8 mouse cellular contexts compared by ENCODE assay signal in genomic region chr4:155200861-155201390, GRCm38 (mm10). TPM values are rescaled to one million over a fixed set of nuclear protein-coding genes. Genes with fewer than 3 reads are reported as not detected.
DNase-seq lines count a peak whose midpoint lies in the region; ATAC-seq lines count a peak whose summit lies in the region.

No protein-coding gene starts in this region.

- no peak overlapping the region for H3K4me3 ChIP-seq in hindbrain, embryonic 15.5 days
- H3K4me3 ChIP-seq in hindbrain, embryonic 13.5 days = no peak overlapping the region
- no peak overlapping the region for H3K4me3 ChIP-seq in heart, embryonic 16.5 days (ENCODE audit: low read length)
- no peak overlapping the region for H3K4me3 ChIP-seq in macrophage (ENCODE audit: inconsistent target)
- H3K4me3 ChIP-seq in midbrain, embryonic 15.5 days = no peak overlapping the region

- no peak overlapping the region for H3K9ac ChIP-seq in hindbrain, embryonic 15.5 days
- H3K9ac ChIP-seq in hindbrain, embryonic 13.5 days = no peak overlapping the region
- H3K9ac ChIP-seq in heart, embryonic 16.5 days (ENCODE audit: low read length) = no peak overlapping the region
- H3K9ac ChIP-seq in midbrain, embryonic 15.5 days = no peak overlapping the region

- H3K9me3 ChIP-seq in hindbrain, embryonic 15.5 days = no peaks in the 10 kb centered on the region
- H3K9me3 ChIP-seq in hindbrain, embryonic 13.5 days = no peaks in the 10 kb centered on the region
- H3K9me3 ChIP-seq in heart, embryonic 16.5 days (replicated peaks; ENCODE audit: control insufficient read depth, low read length) = no peaks in the 10 kb centered on the region
- no peaks in the 10 kb centered on the region for H3K9me3 ChIP-seq in midbrain, embryonic 15.5 days

- H3K4me1 ChIP-seq in hindbrain, embryonic 15.5 days (replicated peaks) = peaks cover 72% of the 10 kb centered on the region
- H3K4me1 ChIP-seq in hindbrain, embryonic 13.5 days (replicated peaks) = peaks cover 79% of the 10 kb centered on the region
- H3K4me1 ChIP-seq in heart, embryonic 16.5 days (ENCODE audit: control insufficient read depth, insufficient read depth, low read length) = peaks cover 69% of the 10 kb centered on the region
- H3K4me1 ChIP-seq in midbrain, embryonic 15.5 days = peaks cover 39% of the 10 kb centered on the region

- no peaks in the 10 kb centered on the region for H3K36me3 ChIP-seq in hindbrain, embryonic 15.5 days
- H3K36me3 ChIP-seq in hindbrain, embryonic 13.5 days = no peaks in the 10 kb centered on the region
- no peaks in the 10 kb centered on the region for H3K36me3 ChIP-seq in heart, embryonic 16.5 days (ENCODE audit: control insufficient read depth, insufficient read depth)
- no peaks in the 10 kb centered on the region for H3K36me3 ChIP-seq in macrophage (ENCODE audit: inconsistent target)
- no peaks in the 10 kb centered on the region for H3K36me3 ChIP-seq in midbrain, embryonic 15.5 days (replicated peaks)

- H3K79me2 ChIP-seq in macrophage (ENCODE audit: inconsistent target) = peaks cover 100% of the 10 kb centered on the region

- DNase-seq in CD8-positive naive resting alpha-beta T cell, adult 2 months (ENCODE audit: low read depth in 2 of 2, low spot score in 2 of 2) = peak; percentile 77 to 79
- DNase-seq in urinary bladder, postnatal 36 days (ENCODE audit: low spot score in 2 of 2) = no peak
- no peak for DNase-seq in c-Kit-positive CD71-positive TER-119-positive erythroid progenitor cells, embryonic 14.5 days (ENCODE audit: low spot score)

- 88% methylated on average over 3 of the region's 3 CpGs for WGBS in hindbrain, embryonic 15.5 days
- 85% methylated on average over 3 of the region's 3 CpGs for WGBS in hindbrain, embryonic 13.5 days
- WGBS in heart, embryonic 16.5 days = 70% methylated on average over 3 of the region's 3 CpGs
- 4% methylated on average over 3 of the region's 3 CpGs for whole genome bisulfite sequencing in macrophage (ENCODE audit: missing documents)
- WGBS in midbrain, embryonic 15.5 days = 79% methylated on average over 3 of the region's 3 CpGs

- H3K4me2 ChIP-seq in hindbrain, embryonic 15.5 days = no peak overlapping the region
- H3K4me2 ChIP-seq in hindbrain, embryonic 13.5 days = no peak overlapping the region
- H3K4me2 ChIP-seq in heart, embryonic 16.5 days (ENCODE audit: low read depth, low read length) = peak overlapping the region; percentile 11; the same call in 1 of the 2 replicates
- no peak overlapping the region for H3K4me2 ChIP-seq in midbrain, embryonic 15.5 days

- ATAC-seq in hindbrain, embryonic 15.5 days (ENCODE audit: low FRiP score, low read depth) = no peak
- ATAC-seq in hindbrain, embryonic 13.5 days (ENCODE audit: low FRiP score) = no peak
- ATAC-seq in heart, embryonic 16.5 days (replicated peaks; ENCODE audit: extremely low read depth, insufficient read depth, low FRiP score) = peak; percentile 64
- no peak for ATAC-seq in midbrain, embryonic 15.5 days (replicated peaks)

- H3K27me3 ChIP-seq in hindbrain, embryonic 15.5 days = no peaks in the 10 kb centered on the region
- no peaks in the 10 kb centered on the region for H3K27me3 ChIP-seq in hindbrain, embryonic 13.5 days
- H3K27me3 ChIP-seq in heart, embryonic 16.5 days (ENCODE audit: control insufficient read depth, insufficient read depth, low read length) = no peaks in the 10 kb centered on the region
- no peaks in the 10 kb centered on the region for H3K27me3 ChIP-seq in midbrain, embryonic 15.5 days (replicated peaks)

- H3K27ac ChIP-seq in hindbrain, embryonic 15.5 days (replicated peaks) = 0 out of 2 replicates have a peak overlapping the region, but pooled peaks have one; percentile 1
- H3K27ac ChIP-seq in hindbrain, embryonic 13.5 days = no peak overlapping the region; the same call in 1 of the 2 replicates
- peak overlapping the region; percentile 69 for H3K27ac ChIP-seq in heart, embryonic 16.5 days (ENCODE audit: low read length)
- 0 out of 2 replicates have a peak overlapping the region, but pooled peaks have one; percentile 5 for H3K27ac ChIP-seq in macrophage
- H3K27ac ChIP-seq in midbrain, embryonic 15.5 days = no peak overlapping the region

RNA-seq across cellular contexts. Expression of gene Ski, which starts 21.5 kb away (rescaled TPM):
- polyA plus RNA-seq in hindbrain, embryonic 15.5 days (2015; fragmentation: Nextera tagmentation; extraction: Ambion mirVana) = 11.3 and 11.9 TPM in 2 replicates
- 10.3 and 10.4 TPM in 2 replicates for polyA plus RNA-seq in hindbrain, embryonic 13.5 days (2015; fragmentation: Nextera tagmentation; extraction: Ambion mirVana)
- polyA plus RNA-seq in heart, embryonic 16.5 days (2015; fragmentation: Nextera tagmentation; extraction: Ambion mirVana) = 12.1 and 12.3 TPM in 2 replicates
- total RNA-seq in macrophage (2018; cell fraction: chromatin; rRNA removed) = 10 to 100 TPM; 17.1 to 57.4 (median 34.0) TPM
- 10 to 100 TPM; 23.8 to 66.1 (median 41.1) TPM for total RNA-seq in macrophage (2018; cell fraction: cytosol; rRNA removed)
- 10 to 100 TPM; 24.7 to 87.0 (median 49.1) TPM for total RNA-seq in macrophage (2018; cell fraction: nucleus; rRNA removed)
- 39.6 to 44.6 TPM (median 40.4 TPM) in 3 replicates for polyA plus RNA-seq in macrophage (2018)
- 10.1 and 10.8 TPM in 2 replicates for polyA plus RNA-seq in midbrain, embryonic 15.5 days (2015; fragmentation: Nextera tagmentation; extraction: Ambion mirVana)

RNA-seq across cellular contexts. Expression of gene Faap20, which starts 48.7 kb away (rescaled TPM):
- polyA plus RNA-seq in hindbrain, embryonic 15.5 days (2015; fragmentation: Nextera tagmentation; extraction: Ambion mirVana) = 73.8 and 75.7 TPM in 2 replicates
- 78.8 and 84.8 TPM in 2 replicates for polyA plus RNA-seq in hindbrain, embryonic 13.5 days (2015; fragmentation: Nextera tagmentation; extraction: Ambion mirVana)
- polyA plus RNA-seq in heart, embryonic 16.5 days (2015; fragmentation: Nextera tagmentation; extraction: Ambion mirVana) = 68.4 and 73.8 TPM in 2 replicates
- total RNA-seq in macrophage (2018; cell fraction: chromatin; rRNA removed) = 10 to 100 TPM in 14 of 26 experiments, 1 to 10 TPM in 12; 3.1 to 24.2 (median 10.2) TPM
- 10 to 100 TPM; 18.2 to 31.7 (median 26.4) TPM for total RNA-seq in macrophage (2018; cell fraction: cytosol; rRNA removed)
- 10 to 100 TPM in 25 of 26 experiments, 1 to 10 TPM in 1; 8.5 to 34.7 (median 19.5) TPM for total RNA-seq in macrophage (2018; cell fraction: nucleus; rRNA removed)
- polyA plus RNA-seq in macrophage (2018) = 10.5 to 23.7 TPM (median 21.3 TPM) in 3 replicates
- polyA plus RNA-seq in midbrain, embryonic 15.5 days (2015; fragmentation: Nextera tagmentation; extraction: Ambion mirVana) = 78.5 and 87.4 TPM in 2 replicates

Comparison
In these comparisons a context has a peak if more than half of its experiments do, and no peak if none do; other contexts are left out.
1. H3K27ac ChIP-seq: peak in hindbrain, embryonic 15.5 days (single experiment), heart, embryonic 16.5 days (single experiment) and macrophage (single experiment); none in hindbrain, embryonic 13.5 days (single experiment) and midbrain, embryonic 15.5 days (single experiment).
2. DNase-seq: peak in CD8-positive naive resting alpha-beta T cell, adult 2 months (2 of 2); none in urinary bladder, postnatal 36 days (0 of 2) and c-Kit-positive CD71-positive TER-119-positive erythroid progenitor cells, embryonic 14.5 days (single experiment).